Mouse (Mus musculus) liver, postnatal 0 days (tissue): Measurements from ENCODE around the gene Trub1. TPM values are rescaled to one million over a fixed set of nuclear protein-coding genes. Genes with fewer than 3 reads are reported as not detected.
A peak's percentile ranks its signal among the peaks of the same experiment; 100 is the strongest.

Source experiments
- ATAC-seq: fragments of 200-750 bp; cut with Nextera tagmentation; 2 replicates; pipeline ENCODE4 v1.8.0; 2017; ENCODE audit warnings: mild to moderate bottlenecking, moderate library complexity
- DNase-seq: peaks from one replicate; pipeline ENCODE4 v3.0.0-alpha.2; 2016
- H3K27ac ChIP-seq: fragments of 300-500 bp; sonication (generic); 2 replicates; pipeline ENCODE4 v1.5.1; 2014; ENCODE audit warnings: antibody characterized with exemption, moderate library complexity, mild to moderate bottlenecking, low read depth
- H3K27me3 ChIP-seq: fragments of 300-500 bp; sonication (generic); 2 replicates; pipeline ENCODE4 v1.6.1; 2014; ENCODE audit warnings: low read length, control low read depth, mixed read lengths; ENCODE audit not compliant: insufficient read depth
- H3K36me3 ChIP-seq: fragments of 300-500 bp; sonication (generic); replicated peaks from 2 replicates; pipeline ENCODE4 v1.6.1; 2014; ENCODE audit warnings: mild to moderate bottlenecking, control low read depth, low read length, moderate library complexity, mixed read lengths; ENCODE audit not compliant: insufficient read depth
- H3K4me1 ChIP-seq: fragments of 300-500 bp; sonication (generic); 2 replicates; pipeline ENCODE4 v1.6.1; 2014; ENCODE audit warnings: antibody characterized with exemption, mild to moderate bottlenecking, control low read depth; ENCODE audit not compliant: insufficient read depth
- H3K4me2 ChIP-seq: fragments of 300-500 bp; sonication (generic); 2 replicates; pipeline ENCODE4 v1.6.1; 2014; ENCODE audit warnings: low read depth, mild to moderate bottlenecking, low read length, moderate library complexity, mixed read lengths
- H3K4me3 ChIP-seq: fragments of 300-500 bp; sonication (generic); 2 replicates; pipeline ENCODE4 v1.5.1; 2014; ENCODE audit warnings: low read depth, low read length
- H3K9ac ChIP-seq: fragments of 300-500 bp; sonication (generic); replicated peaks from 2 replicates; pipeline ENCODE4 v1.6.1; 2014; ENCODE audit warnings: mild to moderate bottlenecking, moderate library complexity
- H3K9me3 ChIP-seq: fragments of 300-500 bp; sonication (generic); 2 replicates; pipeline ENCODE4 v1.6.1; 2016; ENCODE audit warnings: mild to moderate bottlenecking, control low read depth, low read length, mixed read lengths
- CTCF ChIP-seq: sonication (generic); IDR thresholded peaks from 2 replicates; pipeline ENCODE4 v1.5.1; 2016; ENCODE audit warnings: antibody characterized with exemption, low read depth
- EP300 ChIP-seq: IDR thresholded peaks from 2 replicates; pipeline ENCODE4 v1.6.1; 2016; ENCODE audit warnings: antibody characterized with exemption, low read depth, mild to moderate bottlenecking
- WGBS: fragments of 180-500 bp; shearing (Covaris S2); extraction: QIAGEN DNeasy Blood & Tissue Kit; methylation state at CpG from one replicate; pipeline ENCODE4 v1.1.7; 2014; ENCODE audit not compliant: insufficient replicate concordance; 5-methylcytosine and 5-hydroxymethylcytosine counted together
- polyA plus RNA-seq: library from polyadenylated mRNA; unstranded; fragments of >200 nt; fragmentation: Nextera tagmentation; extraction: Ambion mirVana; gene quantifications from 2 replicates; pipeline ENCODE4 v1.2.1, GENCODE M21; 2015

Gene Trub1
- polyA plus RNA-seq, 1 experiment from 2014 or later, result 8.6 TPM

- Histone ChIP-seq H3K4me3 (no peak overlapping the region), H3K27ac (no peak overlapping the region), H3K4me2 (no peak overlapping the region), H3K36me3 (0 out of 2 replicates have a peak, but pooled peaks cover 4% of the 10 kb centered on the region), H3K9me3 (no peaks in the 10 kb centered on the region), H3K27me3 (no peaks in the 10 kb centered on the region), H3K9ac (no peak overlapping the region), H3K4me1 (no peaks in the 10 kb centered on the region)
- 73% methylated on average over 6 of the region's 6 CpGs for WGBS
- ATAC-seq, result no peak
- TF ChIP-seq EP300, result no peak
- DNase-seq, result no peak
Observed at GRCm38 (mm10) chr19:57481743-57482259, 29.1 kb downstream of the Trub1 start.

DNA sequence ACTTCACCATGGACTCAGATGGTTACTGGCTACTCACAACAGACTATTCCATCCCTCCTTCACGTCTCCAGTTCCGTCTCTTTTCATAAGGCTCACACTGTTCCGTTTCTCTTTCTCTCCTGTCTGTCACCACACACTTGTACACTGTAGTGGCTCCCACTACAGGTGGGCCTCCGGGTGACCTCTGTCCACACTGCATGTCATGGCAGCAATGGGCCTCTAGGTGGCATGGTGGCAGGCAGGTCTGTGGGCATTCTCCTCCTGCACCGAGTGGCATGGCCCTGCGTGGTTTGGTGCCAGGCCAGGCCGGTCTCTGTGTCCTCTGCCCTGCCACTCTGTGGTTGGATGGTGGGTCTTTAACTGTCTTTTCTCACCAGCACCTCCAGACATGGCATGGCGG is 30.1 kb downstream of the Trub1 start:
- H3K9ac ChIP-seq, result no peak overlapping the region
- TF ChIP-seq CTCF (peak; percentile 81), EP300 (no peak)
- no peaks in the 10 kb centered on the region for H3K27me3 ChIP-seq
- no peaks in the 10 kb centered on the region for H3K9me3 ChIP-seq
- H3K36me3 ChIP-seq, result 0 out of 2 replicates have a peak, but pooled peaks cover 4% of the 10 kb centered on the region
- DNase-seq (peak; percentile 57), ATAC-seq (0 out of 2 replicates have a peak, but pooled peaks have one; percentile 45)
- no peak overlapping the region for H3K27ac ChIP-seq
- no peak overlapping the region for H3K4me2 ChIP-seq
- H3K4me1 ChIP-seq, result no peaks in the 10 kb centered on the region
- WGBS, result 72% methylated on average over 8 of the region's 8 CpGs
- no peak overlapping the region for H3K4me3 ChIP-seq

- TF ChIP-seq CTCF (no peak), EP300 (no peak)
- no peaks in the 10 kb centered on the region for H3K4me1 ChIP-seq
- no peak overlapping the region for H3K4me2 ChIP-seq
- 0 out of 2 replicates have a peak, but pooled peaks cover 4% of the 10 kb centered on the region for H3K36me3 ChIP-seq
- no peaks in the 10 kb centered on the region for H3K27me3 ChIP-seq
- no peak overlapping the region for H3K27ac ChIP-seq
- DNase-seq, result no peak
- no peaks in the 10 kb centered on the region for H3K9me3 ChIP-seq
- H3K4me3 ChIP-seq, result no peak overlapping the region
- no peak for ATAC-seq
- 82% methylated on average over 13 of the region's 13 CpGs for WGBS
- H3K9ac ChIP-seq, result no peak overlapping the region
Observed at GRCm38 (mm10) chr19:57487051-57487658, 34.4 kb downstream of the Trub1 start.

DNA sequence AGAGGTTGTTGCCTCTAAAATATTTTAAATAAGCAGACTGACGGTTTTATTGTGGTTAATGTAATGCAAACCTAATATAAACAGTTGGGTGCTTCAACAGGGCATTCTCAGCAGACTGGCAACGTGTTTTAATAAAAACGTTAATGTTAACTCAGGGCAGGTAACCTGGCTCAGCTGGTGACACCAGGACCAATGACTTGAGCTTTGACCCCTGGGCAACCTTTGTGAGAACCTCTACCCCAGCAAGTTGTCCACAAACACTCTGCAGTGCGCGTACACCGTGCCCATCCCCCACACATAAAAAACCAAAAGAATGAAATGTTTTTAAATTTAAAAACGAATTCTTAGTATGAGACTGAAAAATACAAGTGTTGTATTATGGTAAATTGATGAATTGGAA is 36.8 kb downstream of the Trub1 start:
- 66% methylated on average over 7 of the region's 7 CpGs for WGBS
- Histone ChIP-seq H3K36me3 (no peaks in the 10 kb centered on the region), H3K27ac (no peak overlapping the region), H3K9me3 (no peaks in the 10 kb centered on the region), H3K4me3 (no peak overlapping the region), H3K4me1 (no peaks in the 10 kb centered on the region), H3K27me3 (no peaks in the 10 kb centered on the region), H3K4me2 (no peak overlapping the region), H3K9ac (no peak overlapping the region)
- DNase-seq (no peak), ATAC-seq (peak; percentile 76)
- TF ChIP-seq CTCF (no peak), EP300 (no peak)

DNA sequence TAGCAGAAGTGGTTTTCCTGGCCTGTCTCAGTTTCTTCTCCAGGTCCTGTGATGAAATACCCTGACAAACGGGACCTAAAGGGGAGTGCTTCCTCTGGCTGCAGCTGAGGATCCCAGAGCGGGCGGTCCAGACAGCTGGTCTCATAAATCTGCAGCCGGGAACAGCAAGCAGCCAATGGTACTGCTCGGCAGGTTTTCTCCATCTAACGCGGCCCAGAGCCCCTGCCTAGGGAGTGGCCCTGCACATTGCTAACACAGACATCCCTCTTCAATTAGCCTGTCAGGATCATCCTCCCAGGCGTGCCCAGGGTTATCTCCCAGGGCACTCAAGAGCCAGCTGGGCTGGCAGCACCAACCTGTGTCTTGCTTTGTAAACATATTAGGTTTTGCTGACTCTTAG is 38.3 kb downstream of the Trub1 start:
- H3K9me3 ChIP-seq, result no peaks in the 10 kb centered on the region
- no peak overlapping the region for H3K4me2 ChIP-seq
- 59% methylated on average over 8 of the region's 8 CpGs for WGBS
- H3K36me3 ChIP-seq, result no peaks in the 10 kb centered on the region
- ATAC-seq (no peak), DNase-seq (no peak)
- no peaks in the 10 kb centered on the region for H3K4me1 ChIP-seq
- no peaks in the 10 kb centered on the region for H3K27me3 ChIP-seq
- H3K27ac ChIP-seq, result no peak overlapping the region
- H3K4me3 ChIP-seq, result no peak overlapping the region
- H3K9ac ChIP-seq, result no peak overlapping the region
- TF ChIP-seq CTCF (no peak), EP300 (no peak)

DNA sequence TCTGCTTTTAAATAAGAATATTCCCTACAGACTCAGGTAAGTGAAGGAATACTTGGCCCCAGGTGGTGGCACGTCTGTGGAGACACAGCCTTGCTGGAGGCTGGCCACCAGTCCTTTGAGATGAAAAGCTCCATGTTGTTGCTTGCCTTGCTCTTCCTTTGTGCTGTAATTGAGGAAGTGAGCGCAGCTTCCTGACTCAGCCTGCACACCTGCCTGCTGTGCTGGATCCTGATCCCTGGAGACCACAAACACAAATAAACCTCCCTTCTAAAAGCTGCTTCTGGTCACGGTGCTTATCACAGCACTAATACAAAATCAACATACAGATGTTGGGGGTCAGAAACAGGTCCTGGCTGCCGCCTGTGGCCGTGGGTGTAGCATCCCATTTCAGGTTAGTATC is 41.3 kb downstream of the Trub1 start:
- Histone ChIP-seq H3K9ac (no peak overlapping the region), H3K4me2 (no peak overlapping the region), H3K27me3 (no peaks in the 10 kb centered on the region), H3K36me3 (no peaks in the 10 kb centered on the region), H3K4me3 (no peak overlapping the region), H3K9me3 (no peaks in the 10 kb centered on the region), H3K27ac (no peak overlapping the region), H3K4me1 (no peaks in the 10 kb centered on the region)
- ATAC-seq (no peak), DNase-seq (no peak)
- WGBS, result 66% methylated on average over 5 of the region's 5 CpGs
- TF ChIP-seq EP300 (no peak), CTCF (no peak)
